Mouse (Mus musculus) hindbrain, embryonic 16.5 days (tissue): ENCODE measurements at regions not wholly inside any gene's neighbourhood (a gene's known extent, or its start where the extent isn't known, plus 50 kb on each side); places are given as distances from the start of the nearest gene placed in this dataset.

ENCODE experiments used
- ATAC-seq: fragments of 200-750 bp; cut with Nextera tagmentation; 2 replicates; pipeline ENCODE4 v1.8.0; 2017; ENCODE audit warnings: moderate TSS enrichment, moderate library complexity
- H3K27ac ChIP-seq: fragments of 300-500 bp; sonication (generic); 2 replicates; pipeline ENCODE4 v1.5.1; 2014; ENCODE audit warnings: low read depth, mild to moderate bottlenecking, control low read depth, low read length, moderate library complexity
- H3K27me3 ChIP-seq: fragments of 300-500 bp; sonication (generic); replicated peaks from 2 replicates; pipeline ENCODE4 v1.6.1; 2014; ENCODE audit warnings: low read length; ENCODE audit not compliant: control insufficient read depth, insufficient read depth
- H3K36me3 ChIP-seq: fragments of 300-500 bp; sonication (generic); 2 replicates; pipeline ENCODE4 v1.6.1; 2014; ENCODE audit warnings: mild to moderate bottlenecking, low read length, moderate library complexity, mixed read lengths; ENCODE audit not compliant: control insufficient read depth, insufficient read depth
- H3K4me1 ChIP-seq: fragments of 300-500 bp; sonication (generic); 2 replicates; pipeline ENCODE4 v1.6.1; 2014; ENCODE audit warnings: low read depth, low read length; ENCODE audit not compliant: control insufficient read depth, insufficient read depth
- H3K4me2 ChIP-seq: fragments of 300-500 bp; sonication (generic); 2 replicates; pipeline ENCODE4 v1.6.1; 2014; ENCODE audit warnings: mild to moderate bottlenecking, low read length, control low read depth, moderate library complexity
- H3K4me3 ChIP-seq: fragments of 300-500 bp; sonication (generic); 2 replicates; pipeline ENCODE4 v1.5.1; 2014; ENCODE audit warnings: mild to moderate bottlenecking, low read length, control low read depth, moderate library complexity
- H3K9ac ChIP-seq: fragments of 300-500 bp; sonication (generic); 2 replicates; pipeline ENCODE4 v1.6.1; 2014; ENCODE audit warnings: low read depth, mild to moderate bottlenecking, control low read depth, low read length, moderate library complexity
- H3K9me3 ChIP-seq: fragments of 300-500 bp; sonication (generic); 2 replicates; pipeline ENCODE4 v1.6.1; 2014; ENCODE audit warnings: mild to moderate bottlenecking, low read length, moderate library complexity; ENCODE audit not compliant: control insufficient read depth
- WGBS: fragments of 180-500 bp; shearing (Covaris S2); extraction: QIAGEN DNeasy Blood & Tissue Kit; methylation state at CpG from one replicate; pipeline ENCODE4 v1.1.7; 2014; 5-methylcytosine and 5-hydroxymethylcytosine counted together

DNA sequence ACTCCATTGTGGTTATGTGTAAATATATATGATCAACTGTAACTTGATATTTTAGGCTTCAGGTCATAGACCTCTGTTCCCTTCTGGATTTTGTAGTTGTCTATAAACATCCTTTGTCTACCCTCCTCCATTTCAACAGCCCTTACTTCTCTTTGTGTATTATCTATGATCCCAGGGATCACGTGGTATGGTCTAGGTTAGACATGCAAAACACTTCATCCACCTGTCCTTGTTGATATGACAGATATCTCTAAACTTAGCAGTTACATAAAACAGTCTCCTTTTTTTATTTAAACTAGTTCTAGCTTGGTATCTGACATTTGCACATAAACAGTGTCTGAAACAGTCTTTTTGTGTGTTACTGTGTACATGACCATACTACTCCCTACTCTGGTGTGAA is 107.6 kb upstream of the Klf7 start:
- WGBS = 96% methylated on average over 1 of the region's 1 CpGs
- H3K9me3 ChIP-seq = no peaks in the 10 kb centered on the region
- ATAC-seq = no peak
- H3K4me2 ChIP-seq = no peak overlapping the region
- no peaks in the 10 kb centered on the region for H3K36me3 ChIP-seq
- H3K27me3 ChIP-seq = no peaks in the 10 kb centered on the region
- no peak overlapping the region for H3K9ac ChIP-seq
- H3K27ac ChIP-seq = no peak overlapping the region
- H3K4me3 ChIP-seq = no peak overlapping the region
- peaks cover 9% of the 10 kb centered on the region for H3K4me1 ChIP-seq

DNA sequence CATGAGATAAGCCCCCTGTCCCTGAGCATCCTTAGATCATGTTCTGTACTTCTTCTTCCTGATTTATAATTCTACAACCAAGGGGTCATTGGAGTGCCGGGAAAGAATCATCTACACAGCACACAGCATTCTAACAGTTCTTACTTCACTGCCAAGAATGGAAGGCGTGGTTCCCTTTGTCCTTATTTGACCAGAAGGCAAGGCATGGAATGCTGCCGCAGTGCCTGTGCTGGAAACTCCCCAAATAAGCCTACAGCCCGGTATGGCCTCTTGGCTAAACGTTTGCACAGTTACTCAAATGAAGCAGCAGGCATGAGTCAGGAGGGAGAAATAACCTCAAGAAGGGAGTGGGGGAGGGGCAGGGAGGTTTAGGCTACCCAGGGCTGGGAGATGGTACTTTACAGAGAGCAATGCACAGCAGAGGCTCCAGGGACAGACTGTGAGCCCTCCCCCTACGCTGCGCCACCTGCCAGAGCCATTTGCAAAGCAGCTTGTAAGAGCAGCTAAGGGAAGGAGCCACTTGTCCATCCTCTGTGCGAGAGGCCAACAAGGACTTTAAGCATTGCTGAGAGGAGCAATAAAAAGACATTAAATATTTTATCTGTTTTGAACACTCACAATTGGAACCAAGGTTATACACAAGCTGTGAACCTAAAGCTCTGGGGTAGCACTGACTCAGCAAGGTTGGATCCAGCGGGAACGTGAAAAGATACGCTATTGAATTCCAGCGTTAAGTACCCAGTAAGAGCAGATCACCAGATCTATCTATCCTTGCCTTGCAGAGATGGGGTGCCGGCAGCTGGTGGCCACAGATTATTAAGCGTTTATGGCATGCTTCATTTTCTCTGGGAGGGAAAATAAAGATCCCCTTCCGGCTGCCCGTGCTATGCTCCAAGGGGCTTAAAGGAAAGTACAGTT is 104.2 kb upstream of the Klf7 start:
- Histone ChIP-seq H3K27me3 (no peaks in the 10 kb centered on the region), H3K4me3 (no peak overlapping the region), H3K9ac (no peak overlapping the region), H3K27ac (peak overlapping the region; percentile 44), H3K4me1 (peaks cover 29% of the 10 kb centered on the region), H3K4me2 (no peak overlapping the region; the same call in 1 of the 2 replicates), H3K9me3 (no peaks in the 10 kb centered on the region), H3K36me3 (no peaks in the 10 kb centered on the region)
- ATAC-seq = peak; percentile 84
- 16% methylated on average over 16 of the region's 16 CpGs for WGBS

DNA sequence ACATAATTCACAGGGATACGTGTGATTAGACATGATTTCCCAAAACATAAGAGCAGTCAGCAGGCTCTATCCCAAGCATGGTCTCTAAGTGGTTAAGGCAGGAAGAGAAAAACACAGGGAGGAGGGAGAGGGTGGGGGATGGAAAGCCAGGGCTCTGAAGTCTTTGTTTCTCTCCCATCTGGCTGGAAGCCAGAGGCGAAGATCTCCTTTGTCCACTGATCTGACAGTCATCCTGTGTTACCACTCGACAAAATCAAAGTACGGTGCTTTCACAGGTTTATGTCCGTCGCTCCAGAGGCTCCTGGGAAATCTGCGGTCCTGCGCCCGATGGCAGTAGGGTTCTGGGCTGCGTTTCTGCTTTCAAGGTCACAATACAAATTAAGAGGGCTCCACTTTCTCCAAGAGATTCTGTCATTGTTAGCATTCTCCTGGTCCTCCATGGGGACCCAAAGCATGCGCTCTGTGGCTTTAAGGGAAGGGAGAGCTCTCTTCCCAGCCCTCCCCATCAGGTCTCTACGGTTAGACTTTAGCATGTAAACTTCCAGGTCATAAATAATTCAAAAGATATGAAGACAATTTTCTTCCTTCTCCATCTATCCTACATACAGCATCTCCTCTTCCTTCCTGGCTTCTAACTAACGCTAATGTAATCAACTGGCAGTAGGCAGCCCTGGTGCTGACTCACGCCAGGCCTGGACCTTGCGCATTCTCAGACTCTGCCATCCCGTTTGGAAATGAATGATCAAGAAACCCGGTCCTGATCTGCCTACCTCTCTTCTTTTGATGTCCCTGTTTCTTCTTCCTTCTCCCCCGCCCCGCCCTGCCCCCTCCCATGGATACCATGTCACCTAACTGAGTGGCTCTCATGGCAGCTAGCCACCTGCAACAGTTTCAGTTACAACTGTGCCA is 102.0 kb upstream of the Klf7 start:
- Histone ChIP-seq H3K36me3 (no peaks in the 10 kb centered on the region), H3K4me3 (no peak overlapping the region), H3K9me3 (no peaks in the 10 kb centered on the region), H3K27me3 (no peaks in the 10 kb centered on the region), H3K4me2 (peak overlapping the region; percentile 37), H3K4me1 (peaks cover 29% of the 10 kb centered on the region), H3K9ac (peak overlapping the region; percentile 36; the same call in 1 of the 2 replicates), H3K27ac (peak overlapping the region; percentile 65)
- 41% methylated on average over 19 of the region's 19 CpGs for WGBS
- ATAC-seq = peak; percentile 31; the same call in 1 of the 2 replicates

DNA sequence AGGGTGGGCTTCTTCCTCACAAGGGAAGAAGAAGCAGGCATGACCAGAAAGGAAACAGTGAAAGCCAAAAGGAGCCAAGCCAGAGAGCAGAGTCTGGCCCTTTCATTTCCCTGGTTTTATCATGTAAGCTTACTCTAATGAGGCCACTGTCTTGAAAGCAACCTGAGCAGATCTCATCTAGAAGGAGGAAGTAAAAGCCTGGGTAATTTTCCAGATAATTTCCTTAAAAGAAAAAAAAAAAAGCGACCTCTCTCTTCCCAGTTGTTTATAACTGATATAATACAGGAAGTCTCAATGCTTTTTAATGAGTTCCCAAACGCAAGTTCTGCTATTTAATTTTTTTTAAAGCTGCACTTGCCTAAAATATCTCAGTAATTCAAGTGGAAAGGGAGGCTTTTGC is 100.4 kb upstream of the Klf7 start:
- 66% methylated on average over 2 of the region's 2 CpGs for WGBS

DNA sequence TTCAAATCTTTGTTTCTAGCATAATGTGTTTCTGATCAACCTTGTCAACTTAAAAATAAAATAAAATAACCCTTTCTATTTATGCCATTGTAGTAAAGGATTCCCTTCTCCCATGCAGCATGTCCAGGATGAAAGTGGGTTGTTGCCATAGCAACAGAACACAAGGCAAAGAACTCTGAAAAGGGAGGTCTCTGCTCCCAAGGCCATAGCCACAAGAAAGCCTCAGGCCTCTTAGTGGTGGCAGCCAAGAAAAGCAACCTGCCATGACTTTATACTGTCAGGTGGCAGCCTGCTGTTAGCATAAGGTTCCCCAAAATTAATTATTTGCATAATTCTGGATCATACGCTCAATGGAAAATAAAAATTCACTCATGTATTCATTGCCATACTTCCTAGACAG is 98.4 kb upstream of the Klf7 start:
- H3K27ac ChIP-seq = no peak overlapping the region
- no peaks in the 10 kb centered on the region for H3K9me3 ChIP-seq
- no peak overlapping the region for H3K9ac ChIP-seq
- no peaks in the 10 kb centered on the region for H3K27me3 ChIP-seq
- WGBS = 62% methylated on average over 1 of the region's 1 CpGs
- no peak overlapping the region for H3K4me2 ChIP-seq
- H3K4me3 ChIP-seq = no peak overlapping the region
- ATAC-seq = peak; percentile 67
- no peaks in the 10 kb centered on the region for H3K36me3 ChIP-seq
- H3K4me1 ChIP-seq = peaks cover 22% of the 10 kb centered on the region

More for the DNA sequence above, 100.4 kb upstream of the Klf7 start:
- Histone ChIP-seq H3K9me3 (no peaks in the 10 kb centered on the region), H3K4me3 (no peak overlapping the region), H3K36me3 (no peaks in the 10 kb centered on the region), H3K4me2 (no peak overlapping the region), H3K27ac (0 out of 2 replicates have a peak overlapping the region, but pooled peaks have one; percentile 15), H3K4me1 (peaks cover 29% of the 10 kb centered on the region), H3K27me3 (no peaks in the 10 kb centered on the region), H3K9ac (no peak overlapping the region)
- ATAC-seq = no peak

DNA sequence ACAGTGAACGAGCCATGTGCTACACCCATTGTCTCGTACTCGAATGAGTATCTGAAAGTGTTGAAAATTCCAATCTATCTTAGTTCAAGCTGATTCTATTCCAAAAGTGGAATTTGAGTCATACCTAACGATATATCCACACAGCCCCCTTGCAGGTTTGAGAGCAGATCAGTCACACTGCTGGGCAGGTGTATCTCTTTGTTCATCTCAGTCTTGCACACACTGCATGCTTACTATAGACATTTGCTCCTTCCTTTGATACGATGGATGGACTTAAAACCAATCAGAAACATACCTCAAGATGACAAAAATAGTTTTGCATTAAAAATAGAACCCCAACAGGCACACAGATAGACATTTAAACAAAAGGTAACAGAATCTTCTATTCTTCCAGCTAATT is 98.0 kb upstream of the Klf7 start:
- Histone ChIP-seq H3K4me3 (no peak overlapping the region), H3K9ac (no peak overlapping the region), H3K4me1 (peaks cover 22% of the 10 kb centered on the region), H3K27me3 (no peaks in the 10 kb centered on the region), H3K27ac (peak overlapping the region; percentile 54; the same call in 1 of the 2 replicates), H3K4me2 (no peak overlapping the region), H3K36me3 (no peaks in the 10 kb centered on the region), H3K9me3 (no peaks in the 10 kb centered on the region)
- 55% methylated on average over 5 of the region's 5 CpGs for WGBS
- ATAC-seq = no peak

DNA sequence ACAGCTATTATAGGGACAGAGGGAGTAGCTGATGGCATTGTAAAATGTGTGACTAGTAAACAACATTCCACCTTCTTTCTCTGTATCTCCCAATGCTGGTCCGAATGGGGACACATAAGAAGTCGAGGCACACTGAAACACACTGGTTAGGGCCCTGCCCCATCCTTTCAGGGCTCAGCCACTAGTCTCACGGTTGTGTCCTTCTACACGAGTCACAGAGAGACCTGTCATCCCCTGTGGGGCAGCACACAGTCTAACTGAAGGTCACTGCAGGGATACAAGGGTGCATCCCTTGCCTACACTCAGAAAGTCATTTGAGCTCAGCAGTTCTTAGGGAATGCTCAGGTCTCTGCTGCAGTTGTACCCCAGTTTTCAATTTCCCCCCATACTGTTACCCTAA is 93.6 kb upstream of the Klf7 start:
- ATAC-seq = no peak
- Histone ChIP-seq H3K9ac (no peak overlapping the region), H3K4me2 (no peak overlapping the region), H3K4me3 (no peak overlapping the region), H3K36me3 (no peaks in the 10 kb centered on the region), H3K4me1 (no peaks in the 10 kb centered on the region; the same call in none of the 2 replicates), H3K27ac (no peak overlapping the region), H3K9me3 (no peaks in the 10 kb centered on the region), H3K27me3 (no peaks in the 10 kb centered on the region)
- WGBS = 79% methylated on average over 4 of the region's 4 CpGs

DNA sequence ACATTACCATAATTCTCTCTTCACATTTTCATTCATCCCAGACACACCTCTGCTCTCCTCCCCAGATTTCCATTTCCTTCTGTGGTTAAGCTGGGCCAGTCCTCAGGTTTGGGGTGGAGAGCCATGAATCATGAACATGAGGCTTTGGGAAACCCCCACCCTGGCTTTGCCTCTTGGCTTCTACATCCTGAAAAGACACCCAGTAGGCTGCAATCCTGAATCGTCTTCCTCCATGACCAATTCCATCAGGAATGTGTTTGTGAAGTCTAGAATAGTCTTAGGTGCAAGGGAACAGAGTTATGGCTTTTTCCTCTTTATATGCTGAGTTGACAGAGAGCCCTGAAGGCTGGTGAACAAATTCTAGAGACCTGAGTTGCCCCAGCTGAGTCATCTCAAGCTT is 87.0 kb upstream of the Klf7 start:
- WGBS = 93% methylated on average over 1 of the region's 1 CpGs
- no peak overlapping the region for H3K27ac ChIP-seq
- H3K4me3 ChIP-seq = no peak overlapping the region
- no peaks in the 10 kb centered on the region for H3K36me3 ChIP-seq
- no peak overlapping the region for H3K4me2 ChIP-seq
- H3K9me3 ChIP-seq = no peaks in the 10 kb centered on the region
- H3K27me3 ChIP-seq = no peaks in the 10 kb centered on the region
- no peaks in the 10 kb centered on the region for H3K4me1 ChIP-seq
- H3K9ac ChIP-seq = no peak overlapping the region
- no peak for ATAC-seq
